Mouse (Mus musculus) heart, adult 2 months (tissue): Measurements from ENCODE around the gene Mrps5. TPM values are rescaled to one million over a fixed set of nuclear protein-coding genes. Genes with fewer than 3 reads are reported as not detected.

Experiments
- DNase-seq, 2 experiments: peaks; one replicate each; pipeline ENCODE4 v3.0.0; 2021
- H3K27ac ChIP-seq: fragments of 200-600 bp; 2 replicates; pipeline ENCODE4 v1.8.1; 2022
- H3K27me3 ChIP-seq: fragments of 200-500 bp; 2 replicates; pipeline ENCODE4 v1.6.1; 2012; ENCODE audit warnings: mild to moderate bottlenecking, low read length, inconsistent platforms, mixed read lengths; ENCODE audit not compliant: control insufficient read depth, insufficient read depth
- H3K36me3 ChIP-seq: fragments of 200-500 bp; 2 replicates; pipeline ENCODE4 v1.6.1; 2012; ENCODE audit warnings: low read length, inconsistent platforms; ENCODE audit not compliant: control insufficient read depth, insufficient read depth
- H3K4me1 ChIP-seq: fragments of 200-500 bp; 2 replicates; pipeline ENCODE4 v1.6.1; 2011; ENCODE audit warnings: low read length; ENCODE audit not compliant: control insufficient read depth, insufficient read depth
- H3K4me3 ChIP-seq: fragments of 200-600 bp; 2 replicates; pipeline ENCODE4 v1.8.1; 2022
- H3K79me2 ChIP-seq: fragments of 200-500 bp; replicated peaks from 2 replicates; pipeline ENCODE4 v1.6.1; 2012; ENCODE audit warnings: mild to moderate bottlenecking, inconsistent platforms, low read length, moderate library complexity, mixed read lengths; ENCODE audit not compliant: control insufficient read depth, insufficient read depth
- H3K9ac ChIP-seq: fragments of 200-500 bp; 2 replicates; pipeline ENCODE4 v1.6.1; 2012; ENCODE audit warnings: low read depth, mild to moderate bottlenecking, control low read depth, inconsistent platforms, low read length, mixed read lengths
- CTCF ChIP-seq: fragments of 200-600 bp; IDR thresholded peaks from 2 replicates; pipeline ENCODE4 v1.8.1; 2022; ENCODE audit warnings: antibody characterized with exemption, mild to moderate bottlenecking, moderate library complexity
- EP300 ChIP-seq: fragments of 200-500 bp; IDR thresholded peaks from 2 replicates; pipeline ENCODE4 v1.6.1; 2011; ENCODE audit warnings: low read depth, low read length, control low read depth; ENCODE audit not compliant: insufficient read depth
- POLR2A ChIP-seq: fragments of 200-500 bp; IDR thresholded peaks from 2 replicates; pipeline ENCODE4 v1.6.1; 2011; ENCODE audit warnings: mild to moderate bottlenecking, low read depth, low read length, control low read depth; ENCODE audit not compliant: insufficient read depth
- WGBS: fragments of 180-500 bp; shearing (Covaris S2); methylation state at CpG from one replicate; pipeline ENCODE4 v1.1.7; 2018; 5-methylcytosine and 5-hydroxymethylcytosine counted together
- intact Hi-C: fragments of 180-260 bp; cut with DNase I; formaldehyde crosslinking; loops from one replicate; pipeline ENCODE4 v1.15.1; 2025
- long read RNA-seq: library from polyadenylated mRNA; stranded (forward); transcript quantifications from one replicate; pipeline ENCODE4 v2.0.0, GENCODE M21; 2021
- polyA plus RNA-seq: library from polyadenylated mRNA; depleted of rRNA; stranded (reverse); fragments of >200 nt; gene quantifications from 2 replicates; pipeline ENCODE4 v1.2.3, GENCODE M21; 2012; rRNA removed
- total RNA-seq, 2 experiments: library from RNA; stranded (reverse); gene quantifications; 2 replicates each; pipeline ENCODE4 v1.2.3; 2021

Gene Mrps5
- 10 to 100 TPM; 80.3 to 89.7 TPM for total RNA-seq
- 58.2 and 68.4 TPM in 2 replicates for polyA plus RNA-seq
- long read RNA-seq, full-length matches to known transcripts, result 61 of 69 reads
- long read RNA-seq, partial matches to known transcripts, result 5 of 69 reads
- long read RNA-seq, other reads (novel, unspliced or antisense), result 3 of 69 reads

DNA sequence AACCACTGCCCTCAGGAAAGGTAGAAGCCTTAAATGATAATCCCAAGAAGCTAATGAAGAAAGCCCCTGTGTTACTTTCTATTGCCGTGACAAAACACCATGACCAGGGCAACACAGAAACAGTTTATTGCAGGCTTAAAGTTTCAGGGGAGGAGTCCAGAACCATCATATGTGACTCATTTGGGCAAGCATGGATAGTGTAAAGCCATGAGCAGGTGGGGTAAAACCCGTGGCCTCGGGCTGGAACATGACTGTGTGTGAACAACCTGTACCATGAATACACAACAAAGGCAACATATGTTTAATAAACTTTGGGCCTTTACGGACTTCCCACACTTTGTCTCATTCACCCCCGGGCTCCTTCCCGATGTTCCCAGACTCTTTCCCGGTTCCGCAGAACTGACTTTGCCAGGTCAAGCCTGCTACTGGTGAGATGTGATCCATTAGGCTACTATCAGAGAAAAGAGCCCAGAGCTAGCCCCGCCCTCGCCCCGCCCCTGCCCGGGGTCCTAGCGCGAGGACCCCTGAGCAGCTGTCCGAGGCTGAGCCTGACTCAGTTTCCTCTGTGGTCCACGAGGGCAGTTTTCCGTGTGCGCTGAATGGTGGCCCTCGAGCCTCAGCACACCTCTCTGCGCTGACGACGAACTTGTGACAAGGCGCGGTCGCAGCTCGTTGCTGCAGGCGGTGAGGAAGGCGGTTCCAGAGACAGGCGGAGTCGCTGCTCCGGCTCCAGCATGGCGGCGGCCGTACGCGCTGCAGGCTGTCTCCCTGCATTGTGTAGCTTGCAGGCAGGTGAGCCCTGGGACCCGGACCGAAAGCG is at the start of gene Mrps5, which contains the start of gene Zfp661:
Gene Mrps5 (plus strand): TSS at position 529 of the 820 bp plus-strand sequence.
Gene Zfp661 (minus strand): TSS at position 401 of the 820 bp plus-strand sequence.
- DNase-seq, result peak; percentile 85 to 91
- peak within 1 kb of the TSS; percentile 97 for H3K4me3 ChIP-seq
- H3K79me2 ChIP-seq, result no peaks in the 10 kb centered on the region
- TF ChIP-seq EP300 (peak; percentile 81), CTCF (peak; percentile 29), POLR2A (peak; percentile 68; the same call in 1 of the 2 replicates)
- no peaks in the 10 kb centered on the region for H3K27me3 ChIP-seq
- no peaks in the 10 kb centered on the region for H3K36me3 ChIP-seq
- H3K27ac ChIP-seq, result peak within 1 kb of the TSS; percentile 100
- H3K4me1 ChIP-seq, result peaks cover 8% of the 10 kb centered on the region
- WGBS, result 5% methylated on average over 39 of the region's 39 CpGs
- intact Hi-C loops, result loop anchor here (5.0 to 10.0 kb wide), 2 partner anchors 332 to 1100 kb away; partner anchors contain the start of gene Anapc1
- peak within 1 kb of the TSS; percentile 88 for H3K9ac ChIP-seq

DNA sequence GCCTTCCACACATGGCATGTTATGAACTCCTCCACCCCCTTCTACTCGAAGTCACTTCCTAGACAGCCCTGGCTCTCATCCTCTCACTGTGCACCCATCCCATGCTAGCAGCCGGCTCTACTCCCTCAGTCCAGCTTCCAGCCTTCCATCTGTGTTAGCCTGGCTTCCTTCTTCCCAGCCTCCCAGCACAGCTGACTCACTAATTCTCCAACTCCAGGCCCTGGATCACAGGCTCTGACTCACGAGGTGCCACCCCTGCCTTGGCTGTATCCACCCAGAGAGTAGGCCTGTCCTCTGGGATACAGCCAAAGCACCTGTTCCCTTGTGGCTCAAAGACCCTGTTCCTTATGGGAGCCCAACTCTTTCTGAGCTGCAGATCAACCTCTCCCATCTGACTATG is 49.5 kb upstream of the Mrps5 start:
- intact Hi-C loops, result no loop called here
- 39% methylated on average over 3 of the region's 3 CpGs for WGBS
- H3K9ac ChIP-seq, result no peak overlapping the region
- H3K27ac ChIP-seq, result no peak overlapping the region
- TF ChIP-seq POLR2A (no peak), EP300 (no peak), CTCF (no peak)
- H3K27me3 ChIP-seq, result peaks cover 4% of the 10 kb centered on the region
- no peaks in the 10 kb centered on the region for H3K36me3 ChIP-seq
- no peak overlapping the region for H3K4me3 ChIP-seq
- no peak for DNase-seq
- no peaks in the 10 kb centered on the region for H3K79me2 ChIP-seq
- H3K4me1 ChIP-seq, result no peaks in the 10 kb centered on the region

DNA sequence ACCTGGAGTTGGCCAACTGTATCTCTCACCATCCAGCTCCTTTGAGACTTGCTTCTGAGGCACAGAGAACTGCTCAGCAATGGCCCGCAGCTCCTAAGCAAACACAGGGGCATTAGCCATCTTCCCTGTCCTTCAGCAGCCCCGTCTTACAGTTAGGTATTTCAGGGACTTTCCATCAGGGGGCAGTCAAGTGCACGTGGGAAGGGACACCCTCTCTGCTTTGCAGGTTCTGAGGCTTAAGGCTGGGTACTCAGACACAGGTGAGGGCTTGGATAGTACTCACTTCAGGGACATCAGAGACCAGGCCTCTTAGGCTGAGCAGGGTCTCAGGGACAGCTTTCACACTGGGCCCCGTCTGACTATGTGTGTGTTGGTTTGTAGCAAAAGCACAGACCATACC is 47.5 kb upstream of the Mrps5 start:
- intact Hi-C loops, result no loop called here
- Histone ChIP-seq H3K36me3 (no peaks in the 10 kb centered on the region), H3K4me3 (no peak overlapping the region), H3K27ac (no peak overlapping the region), H3K27me3 (peaks cover 4% of the 10 kb centered on the region), H3K9ac (no peak overlapping the region), H3K79me2 (no peaks in the 10 kb centered on the region), H3K4me1 (no peaks in the 10 kb centered on the region)
- WGBS, result 24% methylated on average over 4 of the region's 4 CpGs
- TF ChIP-seq POLR2A (no peak), CTCF (peak; percentile 44), EP300 (no peak)
- DNase-seq, result no peak

DNA sequence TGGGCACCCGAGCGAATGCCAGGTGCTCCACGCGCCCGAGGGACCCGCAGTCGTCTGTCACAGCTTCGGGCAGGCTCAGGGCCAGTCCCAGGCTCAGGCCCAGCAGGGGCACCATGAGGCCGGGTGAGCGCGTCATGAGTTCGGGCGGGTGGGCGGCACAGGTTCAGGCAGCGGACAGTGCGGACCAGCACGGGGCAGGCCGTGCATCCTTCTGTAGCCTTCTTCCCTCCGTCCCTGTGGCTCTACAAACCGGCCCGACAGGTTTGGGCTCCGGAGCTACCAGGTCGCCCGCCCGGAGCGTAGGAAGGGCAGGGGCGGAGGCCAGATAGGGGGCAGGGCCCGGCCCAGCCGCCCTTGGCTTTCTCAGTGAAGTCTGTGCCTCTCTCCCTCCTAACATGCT is 45.8 kb upstream of the Mrps5 start, which contains the start of gene Prom2:
Gene Prom2 (minus strand): TSS at position 283 of the 400 bp plus-strand sequence.
- Histone ChIP-seq H3K4me1 (no peaks in the 10 kb centered on the region), H3K27ac (no peak within 1 kb of the TSS), H3K36me3 (no peaks in the 10 kb centered on the region), H3K79me2 (no peaks in the 10 kb centered on the region), H3K27me3 (peaks cover 4% of the 10 kb centered on the region), H3K4me3 (no peak within 1 kb of the TSS), H3K9ac (no peak within 1 kb of the TSS)
- intact Hi-C loops, result no loop called here
- WGBS, result 3% methylated on average over 29 of the region's 29 CpGs
- TF ChIP-seq POLR2A, result no peak
- DNase-seq, result no peak

DNA sequence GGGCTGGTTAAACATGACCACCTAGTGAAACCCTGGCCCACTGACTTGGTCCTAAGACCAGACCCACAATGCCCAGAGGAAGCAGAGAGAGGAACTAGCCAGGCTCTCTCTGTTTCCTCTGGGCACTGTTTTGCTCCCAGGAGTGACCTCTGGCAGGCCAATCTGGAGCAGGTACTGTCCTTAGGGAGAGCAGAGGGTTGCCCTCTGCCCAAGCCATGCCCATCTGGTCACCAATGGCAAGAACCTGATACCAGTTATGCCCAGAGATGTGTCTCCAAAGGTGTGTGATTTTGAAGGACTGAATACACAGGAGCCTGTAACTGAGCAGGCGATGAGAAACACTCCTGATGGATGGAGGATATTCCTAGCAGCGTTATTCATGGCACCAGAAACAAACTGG is 45.3 kb upstream of the Mrps5 start:
- Histone ChIP-seq H3K27me3 (peaks cover 4% of the 10 kb centered on the region), H3K4me3 (no peak overlapping the region), H3K4me1 (no peaks in the 10 kb centered on the region), H3K9ac (no peak overlapping the region), H3K27ac (no peak overlapping the region), H3K36me3 (no peaks in the 10 kb centered on the region), H3K79me2 (no peaks in the 10 kb centered on the region)
- 79% methylated on average over 2 of the region's 2 CpGs for WGBS
- no peak for DNase-seq
- intact Hi-C loops, result no loop called here
- TF ChIP-seq POLR2A (no peak), EP300 (no peak), CTCF (no peak)
